Mouse (Mus musculus): ENCODE measurements at regions not wholly inside any gene's neighbourhood (a gene's known extent, or its start where the extent isn't known, plus 50 kb on each side); places are given as distances from the start of the nearest gene placed in this dataset.
A peak's percentile ranks its signal among the peaks of the same experiment; 100 is the strongest.

DNA sequence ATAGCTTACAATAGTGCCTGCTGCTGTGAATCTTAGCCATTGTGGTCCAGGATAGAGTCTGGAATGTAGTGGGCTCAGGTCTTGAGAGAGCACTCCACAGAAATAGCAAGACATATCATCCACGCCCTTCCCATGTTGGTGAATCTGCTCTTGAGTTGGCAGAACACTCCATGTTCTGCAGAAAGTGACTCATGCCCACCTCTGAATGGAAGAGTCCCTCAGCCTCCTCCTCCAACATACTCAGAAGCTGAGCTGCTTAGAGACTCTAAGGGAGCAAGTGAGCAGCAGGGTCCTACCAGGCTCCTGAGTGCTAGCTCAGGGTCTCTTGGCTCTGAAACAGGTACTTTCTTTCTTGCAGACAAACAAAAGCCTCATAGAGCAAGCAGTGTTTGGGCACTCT lies 284.7 kb downstream of the Rps24 start:
- WGBS = 89% methylated on average over 1 of the region's 1 CpGs
- Histone ChIP-seq H3K4me3 (ENCODE audit: low read depth, low read length) (no peak overlapping the region), H3K4me1 (ENCODE audit: control insufficient read depth, insufficient read depth, low read length) (peaks cover 7% of the 10 kb centered on the region; the same call in 1 of the 2 replicates), H3K27ac (ENCODE audit: low read length) (no peak overlapping the region), H3K36me3 (ENCODE audit: control insufficient read depth, insufficient read depth, low read length) (no peaks in the 10 kb centered on the region), H3K9ac (replicated peaks; ENCODE audit: low read depth, low read length) (no peak overlapping the region), H3K4me2 (replicated peaks; ENCODE audit: low read depth, low read length) (no peak overlapping the region), H3K27me3 (ENCODE audit: control insufficient read depth, insufficient read depth, low read length) (no peaks in the 10 kb centered on the region), H3K9me3 (ENCODE audit: control insufficient read depth, low read depth, low read length) (no peaks in the 10 kb centered on the region)
- no peak for ATAC-seq (ENCODE audit: insufficient number of reproducible peaks, insufficient read depth, low FRiP score, low read depth)

DNA sequence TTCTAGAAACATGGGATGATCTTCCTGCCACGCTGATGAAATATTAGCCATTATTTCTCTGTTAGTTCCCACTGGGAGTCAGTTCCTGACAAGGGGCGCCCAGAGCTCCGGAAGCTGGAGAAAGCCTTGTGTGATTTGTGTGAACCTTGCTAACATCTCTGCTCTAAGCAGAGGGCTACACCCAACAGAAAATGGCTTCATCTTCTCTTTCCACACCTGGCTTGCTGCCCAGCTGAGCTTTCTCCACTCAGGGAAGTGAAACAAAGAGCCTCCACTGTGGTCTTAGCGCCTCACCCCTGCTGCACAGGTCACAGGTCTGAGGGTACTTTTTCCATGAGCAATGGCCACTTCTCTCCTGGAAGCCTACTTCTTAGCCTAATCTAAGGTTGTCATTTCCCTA lies 285.2 kb downstream of the Rps24 start:
- H3K27me3 ChIP-seq (ENCODE audit: control insufficient read depth, insufficient read depth, low read length) = no peaks in the 10 kb centered on the region
- no peak overlapping the region for H3K9ac ChIP-seq (replicated peaks; ENCODE audit: low read depth, low read length)
- no peaks in the 10 kb centered on the region for H3K9me3 ChIP-seq (ENCODE audit: control insufficient read depth, low read depth, low read length)
- H3K4me3 ChIP-seq (ENCODE audit: low read depth, low read length) = no peak overlapping the region
- H3K4me2 ChIP-seq (replicated peaks; ENCODE audit: low read depth, low read length) = no peak overlapping the region
- WGBS = 58% methylated on average over 4 of the region's 4 CpGs
- no peaks in the 10 kb centered on the region for H3K36me3 ChIP-seq (ENCODE audit: control insufficient read depth, insufficient read depth, low read length)
- ATAC-seq (ENCODE audit: insufficient number of reproducible peaks, insufficient read depth, low FRiP score, low read depth) = no peak
- H3K27ac ChIP-seq (ENCODE audit: low read length) = no peak overlapping the region
- peaks cover 7% of the 10 kb centered on the region; the same call in 1 of the 2 replicates for H3K4me1 ChIP-seq (ENCODE audit: control insufficient read depth, insufficient read depth, low read length)

DNA sequence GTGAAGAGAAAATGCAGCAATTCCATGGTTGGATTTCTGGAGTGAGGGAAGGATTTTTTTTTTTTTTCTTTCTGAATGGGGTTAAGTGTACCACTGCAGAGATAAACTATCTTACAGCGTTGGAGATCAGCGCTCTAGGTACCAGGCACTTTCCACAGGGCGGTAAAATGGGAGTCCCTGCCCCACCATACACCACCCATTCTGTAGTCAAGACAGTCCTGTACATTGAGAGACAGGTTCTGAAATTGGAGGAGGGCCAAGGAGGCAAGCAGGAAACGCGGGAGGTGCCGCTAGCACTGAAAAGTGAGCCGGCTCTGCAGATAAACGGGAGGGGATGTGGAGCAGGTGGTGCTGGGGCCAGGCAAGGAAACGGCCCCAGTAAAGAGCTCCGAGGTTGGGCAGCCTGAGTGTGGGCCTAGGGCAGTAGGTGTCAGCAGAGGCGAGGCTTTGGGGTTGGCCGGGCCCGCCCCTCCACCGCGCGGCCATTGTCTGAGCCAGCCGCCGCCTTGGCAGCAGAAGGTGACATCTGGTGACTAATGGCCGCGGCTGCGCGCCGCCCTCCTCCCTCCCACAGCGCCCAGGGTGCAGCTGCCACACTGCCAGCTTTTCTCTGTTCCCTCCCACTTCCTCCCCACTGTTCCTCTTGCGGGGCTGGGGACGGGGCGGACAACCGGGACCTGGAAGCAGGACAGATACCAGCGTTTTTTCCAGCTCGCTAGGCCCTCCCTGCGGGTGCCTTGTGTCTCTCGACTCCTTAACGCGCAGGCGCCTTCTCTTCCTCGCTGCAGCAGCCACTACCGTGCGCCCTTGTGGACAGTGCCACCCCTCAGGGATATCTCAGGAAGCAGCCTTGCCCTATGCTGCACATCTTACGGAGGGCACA lies 292.1 kb downstream of the Rps24 start:
- Histone ChIP-seq H3K9me3 (ENCODE audit: control insufficient read depth, low read depth, low read length) (no peaks in the 10 kb centered on the region), H3K27ac (ENCODE audit: low read length) (peak overlapping the region; percentile 83), H3K4me3 (ENCODE audit: low read depth, low read length) (peak overlapping the region; percentile 35), H3K36me3 (ENCODE audit: control insufficient read depth, insufficient read depth, low read length) (no peaks in the 10 kb centered on the region), H3K4me1 (ENCODE audit: control insufficient read depth, insufficient read depth, low read length) (peaks cover 7% of the 10 kb centered on the region; the same call in 1 of the 2 replicates), H3K4me2 (replicated peaks; ENCODE audit: low read depth, low read length) (peak overlapping the region; percentile 53), H3K27me3 (ENCODE audit: control insufficient read depth, insufficient read depth, low read length) (no peaks in the 10 kb centered on the region), H3K9ac (replicated peaks; ENCODE audit: low read depth, low read length) (peak overlapping the region; percentile 48)
- peak; percentile 96 for ATAC-seq (ENCODE audit: insufficient number of reproducible peaks, insufficient read depth, low FRiP score, low read depth)
- WGBS = 2% methylated on average over 39 of the region's 39 CpGs

DNA sequence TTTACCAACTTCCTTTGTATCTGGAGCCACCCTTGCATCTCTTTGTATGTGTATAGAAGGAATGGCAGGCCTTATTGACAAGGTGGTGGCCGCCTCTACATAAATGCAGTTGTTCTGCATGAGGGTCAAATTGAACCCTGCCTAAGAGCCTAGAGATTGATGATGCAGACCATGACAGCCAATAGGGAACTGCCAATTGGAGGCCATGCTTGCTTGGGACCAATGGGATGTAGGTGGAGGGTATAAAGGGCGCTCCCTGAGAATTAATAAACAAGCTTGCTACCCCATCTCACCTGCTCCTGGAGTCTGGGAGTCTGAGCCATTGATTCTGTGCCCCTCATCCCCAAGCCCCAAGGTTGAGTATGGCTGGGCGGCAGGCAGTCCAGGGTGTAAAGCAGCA lies 294.7 kb downstream of the Rps24 start:
- Histone ChIP-seq H3K27ac (ENCODE audit: low read length) (no peak overlapping the region), H3K9ac (replicated peaks; ENCODE audit: low read depth, low read length) (no peak overlapping the region), H3K4me1 (ENCODE audit: control insufficient read depth, insufficient read depth, low read length) (peaks cover 7% of the 10 kb centered on the region; the same call in 1 of the 2 replicates), H3K9me3 (ENCODE audit: control insufficient read depth, low read depth, low read length) (no peaks in the 10 kb centered on the region), H3K27me3 (ENCODE audit: control insufficient read depth, insufficient read depth, low read length) (no peaks in the 10 kb centered on the region), H3K36me3 (ENCODE audit: control insufficient read depth, insufficient read depth, low read length) (no peaks in the 10 kb centered on the region), H3K4me3 (ENCODE audit: low read depth, low read length) (no peak overlapping the region), H3K4me2 (replicated peaks; ENCODE audit: low read depth, low read length) (no peak overlapping the region)
- no peak for ATAC-seq (ENCODE audit: insufficient number of reproducible peaks, insufficient read depth, low FRiP score, low read depth)
- WGBS = 86% methylated on average over 3 of the region's 3 CpGs

DNA sequence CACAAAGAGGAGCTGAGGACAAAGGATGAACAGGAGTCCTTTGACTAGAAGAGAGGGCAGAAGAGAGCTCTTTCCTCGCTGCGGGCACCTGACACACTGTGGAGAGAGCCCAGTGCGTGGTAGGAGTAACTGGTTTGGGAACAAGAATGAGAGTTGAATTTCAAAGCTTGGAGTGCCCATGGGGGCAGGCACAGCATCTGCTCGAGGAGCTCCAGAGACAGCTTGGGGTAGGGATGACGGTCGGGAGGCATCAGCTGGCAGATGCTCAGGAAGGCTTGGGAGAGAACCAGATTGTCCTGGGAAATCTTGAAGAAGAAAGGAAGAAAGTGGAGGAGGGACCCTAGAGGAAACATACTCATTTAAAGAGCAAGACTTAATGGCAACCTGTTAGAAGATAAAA lies 297.0 kb downstream of the Rps24 start:
- no peaks in the 10 kb centered on the region for H3K36me3 ChIP-seq (ENCODE audit: control insufficient read depth, insufficient read depth, low read length)
- H3K27me3 ChIP-seq (ENCODE audit: control insufficient read depth, insufficient read depth, low read length) = no peaks in the 10 kb centered on the region
- H3K27ac ChIP-seq (ENCODE audit: low read length) = no peak overlapping the region
- peaks cover 4% of the 10 kb centered on the region; the same call in 1 of the 2 replicates for H3K4me1 ChIP-seq (ENCODE audit: control insufficient read depth, insufficient read depth, low read length)
- WGBS = 76% methylated on average over 6 of the region's 6 CpGs
- H3K4me3 ChIP-seq (ENCODE audit: low read depth, low read length) = no peak overlapping the region
- H3K4me2 ChIP-seq (replicated peaks; ENCODE audit: low read depth, low read length) = no peak overlapping the region
- ATAC-seq (ENCODE audit: insufficient number of reproducible peaks, insufficient read depth, low FRiP score, low read depth) = no peak
- no peak overlapping the region for H3K9ac ChIP-seq (replicated peaks; ENCODE audit: low read depth, low read length)
- no peaks in the 10 kb centered on the region for H3K9me3 ChIP-seq (ENCODE audit: control insufficient read depth, low read depth, low read length)

DNA sequence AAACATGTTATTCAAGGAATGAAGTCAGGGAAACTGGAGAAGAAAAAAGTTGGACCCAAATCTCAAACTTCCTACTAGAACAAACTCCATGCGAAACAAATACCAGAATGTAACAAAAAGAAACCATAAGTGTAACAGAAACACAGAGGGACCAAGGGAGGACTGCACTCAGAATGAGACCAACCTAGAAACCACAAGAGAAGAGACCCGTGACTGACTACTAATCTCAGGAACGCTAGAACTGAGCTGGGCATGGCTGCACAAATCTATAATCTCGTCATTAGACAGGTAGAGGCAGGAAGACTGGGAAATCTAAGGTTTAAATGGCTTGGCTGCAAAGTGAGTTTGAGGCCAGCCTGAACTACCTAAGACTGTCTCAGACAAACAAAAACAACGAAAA lies 298.5 kb downstream of the Rps24 start:
- Histone ChIP-seq H3K4me3 (ENCODE audit: low read depth, low read length) (no peak overlapping the region), H3K9ac (replicated peaks; ENCODE audit: low read depth, low read length) (no peak overlapping the region), H3K4me2 (replicated peaks; ENCODE audit: low read depth, low read length) (no peak overlapping the region), H3K36me3 (ENCODE audit: control insufficient read depth, insufficient read depth, low read length) (no peaks in the 10 kb centered on the region), H3K27ac (ENCODE audit: low read length) (no peak overlapping the region), H3K27me3 (ENCODE audit: control insufficient read depth, insufficient read depth, low read length) (no peaks in the 10 kb centered on the region), H3K4me1 (ENCODE audit: control insufficient read depth, insufficient read depth, low read length) (no peaks in the 10 kb centered on the region), H3K9me3 (ENCODE audit: control insufficient read depth, low read depth, low read length) (no peaks in the 10 kb centered on the region)
- 76% methylated on average over 5 of the region's 5 CpGs for WGBS
- ATAC-seq (ENCODE audit: insufficient number of reproducible peaks, insufficient read depth, low FRiP score, low read depth) = no peak

DNA sequence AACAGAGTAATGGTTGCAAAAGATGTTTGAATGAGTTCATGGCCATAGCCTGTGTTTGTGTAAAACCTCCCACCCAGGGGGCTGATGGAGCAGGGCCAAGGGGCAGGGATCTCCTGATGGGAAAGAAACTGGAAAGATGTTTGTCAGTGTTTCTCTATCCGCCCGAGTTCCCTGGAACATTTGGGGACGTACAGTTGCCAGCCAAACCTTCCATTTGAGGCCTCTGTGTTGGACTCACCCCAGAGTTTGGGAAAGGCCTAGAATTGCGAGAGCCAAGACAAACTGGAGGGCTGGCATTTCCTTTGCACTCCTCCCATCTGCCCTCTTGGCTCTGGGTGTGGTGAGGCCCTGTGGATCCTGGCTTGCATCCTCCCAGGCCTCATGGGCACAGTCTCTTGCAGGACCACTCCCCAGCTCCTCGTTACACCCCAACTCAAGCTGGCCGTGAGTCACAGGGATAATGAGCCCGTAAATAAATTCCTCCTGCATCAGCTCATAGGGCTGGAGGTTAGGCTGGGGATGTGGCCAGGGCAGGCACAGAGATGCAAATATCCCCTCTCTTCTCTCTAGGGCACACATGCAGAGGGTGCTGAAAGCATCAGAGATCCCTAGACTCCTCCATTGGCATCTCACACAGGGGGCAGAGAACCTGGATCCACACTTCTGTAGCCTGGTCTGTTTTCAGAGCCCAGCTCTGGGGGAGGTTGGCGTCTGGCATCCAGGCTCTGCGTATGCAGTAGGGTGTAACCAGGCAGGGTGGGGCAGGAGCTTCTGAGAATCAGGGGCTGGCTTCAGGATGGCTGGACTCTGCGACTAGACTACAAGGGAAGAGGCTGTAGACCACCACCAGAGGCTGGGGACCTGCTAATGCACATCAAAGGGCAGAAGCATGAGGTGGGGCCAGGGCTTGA lies 306.7 kb downstream of the Rps24 start:
- Histone ChIP-seq H3K27ac (ENCODE audit: low read length) (peak overlapping the region; percentile 16), H3K9ac (replicated peaks; ENCODE audit: low read depth, low read length) (no peak overlapping the region), H3K4me1 (ENCODE audit: control insufficient read depth, insufficient read depth, low read length) (no peaks in the 10 kb centered on the region), H3K9me3 (ENCODE audit: control insufficient read depth, low read depth, low read length) (no peaks in the 10 kb centered on the region), H3K27me3 (ENCODE audit: control insufficient read depth, insufficient read depth, low read length) (no peaks in the 10 kb centered on the region), H3K4me3 (ENCODE audit: low read depth, low read length) (no peak overlapping the region), H3K36me3 (ENCODE audit: control insufficient read depth, insufficient read depth, low read length) (no peaks in the 10 kb centered on the region), H3K4me2 (replicated peaks; ENCODE audit: low read depth, low read length) (no peak overlapping the region)
- WGBS = 49% methylated on average over 10 of the region's 10 CpGs
- ATAC-seq (ENCODE audit: insufficient number of reproducible peaks, insufficient read depth, low FRiP score, low read depth) = no peak

DNA sequence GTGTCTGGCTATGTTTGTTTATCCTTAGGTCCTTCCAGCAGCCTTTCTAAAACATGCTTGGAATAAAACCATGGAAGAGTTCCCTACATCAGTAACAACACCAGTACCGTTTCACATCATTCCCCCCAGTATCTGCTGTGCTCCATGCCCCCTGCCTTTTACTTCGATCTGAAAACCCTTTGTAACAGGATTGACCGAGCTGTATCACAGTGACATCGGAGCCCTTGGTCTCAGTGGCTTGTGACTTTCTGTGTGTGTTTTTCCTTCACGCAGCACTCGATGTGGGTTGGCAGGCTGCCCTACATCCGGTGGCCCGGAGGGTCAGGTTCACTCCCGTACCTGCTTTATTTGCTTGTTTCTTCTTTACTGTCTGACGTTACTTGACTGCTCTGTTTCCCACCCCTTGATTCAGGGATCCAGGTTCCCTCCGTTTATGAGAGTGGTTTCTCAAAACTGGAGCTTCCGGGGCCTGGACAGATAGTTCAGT lies 307.5 kb downstream of the Rps24 start:
- no peak overlapping the region for H3K9ac ChIP-seq (replicated peaks; ENCODE audit: low read depth, low read length)
- no peaks in the 10 kb centered on the region for H3K27me3 ChIP-seq (ENCODE audit: control insufficient read depth, insufficient read depth, low read length)
- H3K4me2 ChIP-seq (replicated peaks; ENCODE audit: low read depth, low read length) = no peak overlapping the region
- H3K27ac ChIP-seq (ENCODE audit: low read length) = no peak overlapping the region
- no peak overlapping the region for H3K4me3 ChIP-seq (ENCODE audit: low read depth, low read length)
- 68% methylated on average over 12 of the region's 12 CpGs for WGBS
- no peaks in the 10 kb centered on the region for H3K36me3 ChIP-seq (ENCODE audit: control insufficient read depth, insufficient read depth, low read length)
- no peaks in the 10 kb centered on the region for H3K4me1 ChIP-seq (ENCODE audit: control insufficient read depth, insufficient read depth, low read length)
- no peak for ATAC-seq (ENCODE audit: insufficient number of reproducible peaks, insufficient read depth, low FRiP score, low read depth)
- no peaks in the 10 kb centered on the region for H3K9me3 ChIP-seq (ENCODE audit: control insufficient read depth, low read depth, low read length)
